Mouse (Mus musculus) liver, postnatal 0 days (tissue): ENCODE results near the gene Rrn3.

Source experiments
- CTCF ChIP-seq: sonication (generic); IDR thresholded peaks from 2 replicates; pipeline ENCODE4 v1.5.1; 2016; ENCODE audit warnings: antibody characterized with exemption, low read depth
- EP300 ChIP-seq: IDR thresholded peaks from 2 replicates; pipeline ENCODE4 v1.6.1; 2016; ENCODE audit warnings: antibody characterized with exemption, low read depth, mild to moderate bottlenecking

DNA sequence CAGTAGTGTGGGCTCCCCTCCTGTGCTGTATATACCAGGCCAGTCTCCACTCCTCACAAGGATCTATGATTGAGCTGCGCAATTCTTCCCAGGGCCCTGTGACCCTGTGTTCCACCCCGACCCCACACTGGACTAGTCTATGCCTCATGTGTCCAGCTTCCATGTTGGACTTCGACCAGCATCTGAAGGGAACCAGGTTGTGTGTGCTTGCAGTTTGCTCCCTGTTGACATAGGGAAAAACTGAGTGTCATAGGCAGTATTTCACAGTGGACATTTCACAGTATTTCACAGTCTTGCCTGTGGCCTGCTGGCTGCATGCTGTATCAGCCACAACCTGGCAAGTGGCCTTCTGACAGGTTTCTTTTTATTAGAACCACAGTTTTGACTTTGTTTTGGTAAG, 32.7 kb downstream of the Rrn3 start:
- no peak for TF ChIP-seq CTCF
- TF ChIP-seq EP300: no peak
